Mouse (Mus musculus): Measurements from ENCODE around the gene Ubac2. TPM values are rescaled to one million over a fixed set of nuclear protein-coding genes. Genes with fewer than 3 reads are reported as not detected.

The Ubac2 gene
- polyA plus RNA-seq, 1 experiment: 1.3 TPM

DNA sequence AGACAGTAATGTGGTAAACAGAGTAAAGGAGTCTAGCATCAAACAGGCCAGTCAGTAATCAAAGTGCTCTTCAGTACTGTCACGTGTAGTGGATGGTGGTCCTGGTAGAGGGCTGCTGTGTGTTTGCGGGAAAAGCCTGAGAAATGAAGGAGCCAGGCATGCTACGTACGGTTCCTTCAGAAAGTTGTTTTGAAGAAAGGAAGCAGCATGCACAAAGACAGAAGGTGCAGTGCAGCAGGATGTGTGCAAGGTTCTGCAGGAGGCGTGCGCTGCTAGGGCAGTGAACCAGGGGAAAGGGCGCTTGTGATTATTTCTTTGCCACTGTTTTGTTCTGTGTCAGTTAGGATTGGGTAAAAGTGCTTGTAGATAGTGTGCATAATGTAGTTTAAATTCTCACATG, 2.8 kb downstream of the Ubac2 start:
- peaks cover 25% of the 10 kb centered on the region for H3K4me1 ChIP-seq (ENCODE audit: control insufficient read depth)
- no peak for TF ChIP-seq GATA1 (IDR thresholded peaks at IDR 0.05; ENCODE audit: low read length)
- no peak for TF ChIP-seq TAL1 (IDR thresholded peaks at IDR 0.05; ENCODE audit: low read length)
- no peak overlapping the region for H3K4me3 ChIP-seq (replicated peaks)
- no peaks in the 10 kb centered on the region for H3K9me3 ChIP-seq (ENCODE audit: control insufficient read depth, low read length)
- peaks cover 3% of the 10 kb centered on the region for H3K27me3 ChIP-seq (ENCODE audit: control insufficient read depth)
- peaks cover 9% of the 10 kb centered on the region for H3K36me3 ChIP-seq (ENCODE audit: control insufficient read depth)

GRCm38 (mm10) chr14:121884150-121884797, 5.9 kb downstream of the Ubac2 start:
- Histone ChIP-seq H3K4me1 (ENCODE audit: control insufficient read depth) (peaks cover 9% of the 10 kb centered on the region), H3K4me3 (replicated peaks) (no peak overlapping the region), H3K36me3 (ENCODE audit: control insufficient read depth) (peaks cover 9% of the 10 kb centered on the region), H3K9me3 (ENCODE audit: control insufficient read depth, low read length) (no peaks in the 10 kb centered on the region), H3K27me3 (ENCODE audit: control insufficient read depth) (no peaks in the 10 kb centered on the region)
- TF ChIP-seq GATA1 (IDR thresholded peaks at IDR 0.05; ENCODE audit: low read length): no peak
- no peak for TF ChIP-seq TAL1 (IDR thresholded peaks at IDR 0.05; ENCODE audit: low read length)

DNA sequence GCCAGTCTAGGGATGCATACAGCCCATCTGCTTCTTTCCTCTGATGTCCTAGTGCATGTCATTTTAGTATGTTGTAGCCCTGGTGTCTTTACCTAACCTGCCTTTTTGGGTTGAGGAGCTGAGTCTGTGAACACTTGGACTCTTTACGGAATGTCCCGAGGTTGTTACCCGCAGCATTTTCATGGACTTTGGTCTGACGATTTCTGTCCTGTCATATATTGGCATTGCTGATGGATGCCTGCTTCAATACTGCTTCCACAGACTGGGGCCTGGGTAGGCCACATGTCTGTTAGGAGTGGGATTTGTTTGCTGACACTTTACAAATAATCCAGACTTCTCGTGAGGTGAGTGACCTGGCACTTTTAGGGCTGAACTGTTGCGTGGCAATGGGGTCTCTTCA, 15.3 kb downstream of the Ubac2 start:
- no peaks in the 10 kb centered on the region for H3K9me3 ChIP-seq (ENCODE audit: control insufficient read depth, low read length)
- H3K4me3 ChIP-seq (replicated peaks): no peak overlapping the region
- H3K27me3 ChIP-seq (ENCODE audit: control insufficient read depth): no peaks in the 10 kb centered on the region
- TF ChIP-seq GATA1 (IDR thresholded peaks at IDR 0.05; ENCODE audit: low read length) (no peak), TAL1 (IDR thresholded peaks at IDR 0.05; ENCODE audit: low read length) (no peak)
- no peaks in the 10 kb centered on the region; the same call in 1 of the 2 replicates for H3K4me1 ChIP-seq (ENCODE audit: control insufficient read depth)
- H3K36me3 ChIP-seq (ENCODE audit: control insufficient read depth): peaks cover 4% of the 10 kb centered on the region

DNA sequence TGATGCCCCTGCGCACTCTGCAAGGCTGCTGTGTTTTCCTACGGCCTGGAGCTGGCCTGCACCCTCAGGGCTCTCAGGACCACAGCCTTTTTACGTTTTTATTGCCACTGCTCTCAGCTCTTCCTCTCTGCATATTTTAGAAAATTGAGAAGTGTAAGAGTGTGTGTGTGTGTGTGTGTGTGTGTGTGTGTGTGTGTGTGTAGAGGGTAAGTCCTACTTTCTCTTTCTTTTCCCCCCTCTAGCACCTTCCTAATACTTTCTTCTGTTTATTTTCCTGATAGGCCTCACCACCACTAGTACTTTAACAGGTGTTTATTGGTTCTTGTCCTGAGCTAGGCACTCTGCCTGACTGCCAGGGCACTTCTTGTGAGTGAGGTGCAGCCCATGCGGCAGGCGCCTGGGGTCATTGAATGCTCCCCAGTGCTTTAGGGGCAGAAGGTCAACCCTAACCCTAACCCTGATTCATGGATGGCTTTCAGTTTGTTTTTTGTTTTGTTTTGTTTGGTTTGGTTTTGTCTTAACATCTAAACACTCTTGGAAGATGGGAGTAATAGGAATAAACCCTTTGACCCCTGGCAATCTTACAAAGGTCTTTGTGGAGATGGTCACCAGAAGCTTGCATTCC, 16.2 kb downstream of the Ubac2 start:
- no peak for TF ChIP-seq TAL1 (IDR thresholded peaks at IDR 0.05; ENCODE audit: low read length)
- no peak for TF ChIP-seq GATA1 (IDR thresholded peaks at IDR 0.05; ENCODE audit: low read length)
- Histone ChIP-seq H3K4me1 (ENCODE audit: control insufficient read depth) (no peaks in the 10 kb centered on the region; the same call in 1 of the 2 replicates), H3K27me3 (ENCODE audit: control insufficient read depth) (no peaks in the 10 kb centered on the region), H3K36me3 (ENCODE audit: control insufficient read depth) (peaks cover 4% of the 10 kb centered on the region), H3K4me3 (replicated peaks) (no peak overlapping the region), H3K9me3 (ENCODE audit: control insufficient read depth, low read length) (no peaks in the 10 kb centered on the region)

GRCm38 (mm10) chr14:121895316-121895715, 16.9 kb downstream of the Ubac2 start:
- Histone ChIP-seq H3K27me3 (ENCODE audit: control insufficient read depth) (no peaks in the 10 kb centered on the region), H3K4me3 (replicated peaks) (no peak overlapping the region), H3K9me3 (ENCODE audit: control insufficient read depth, low read length) (no peaks in the 10 kb centered on the region), H3K4me1 (ENCODE audit: control insufficient read depth) (no peaks in the 10 kb centered on the region; the same call in 1 of the 2 replicates), H3K36me3 (ENCODE audit: control insufficient read depth) (peaks cover 3% of the 10 kb centered on the region)
- no peak for TF ChIP-seq GATA1 (IDR thresholded peaks at IDR 0.05; ENCODE audit: low read length)
- no peak for TF ChIP-seq TAL1 (IDR thresholded peaks at IDR 0.05; ENCODE audit: low read length)

GRCm38 (mm10) chr14:121896126-121897090, 18.0 kb downstream of the Ubac2 start:
- Histone ChIP-seq H3K27me3 (ENCODE audit: control insufficient read depth) (no peaks in the 10 kb centered on the region), H3K4me3 (replicated peaks) (no peak overlapping the region), H3K9me3 (ENCODE audit: control insufficient read depth, low read length) (no peaks in the 10 kb centered on the region), H3K36me3 (ENCODE audit: control insufficient read depth) (no peaks in the 10 kb centered on the region; the same call in 1 of the 2 replicates), H3K4me1 (ENCODE audit: control insufficient read depth) (no peaks in the 10 kb centered on the region; the same call in 1 of the 2 replicates)
- TF ChIP-seq GATA1 (IDR thresholded peaks at IDR 0.05; ENCODE audit: low read length) (no peak), TAL1 (IDR thresholded peaks at IDR 0.05; ENCODE audit: low read length) (no peak)

DNA sequence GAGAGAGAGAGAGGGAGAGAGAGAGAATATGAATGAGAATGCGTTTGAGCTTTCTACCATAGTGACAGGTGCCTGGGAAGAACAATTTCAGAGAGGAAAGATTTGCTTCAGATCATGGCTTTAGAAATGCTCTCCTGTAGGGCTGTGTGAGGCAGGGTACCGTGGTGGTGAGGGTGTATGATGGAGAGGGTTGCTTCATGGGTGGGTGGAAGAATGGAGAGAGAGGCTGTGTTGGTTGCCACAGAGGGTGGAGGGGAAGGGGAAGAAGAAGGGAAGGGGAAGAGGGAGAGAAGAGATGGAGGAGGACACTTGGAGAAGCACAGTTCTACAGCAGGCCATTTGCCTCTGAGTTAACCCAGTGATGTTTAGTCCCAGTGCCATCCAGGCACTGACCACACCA, 19.4 kb downstream of the Ubac2 start:
- H3K36me3 ChIP-seq (ENCODE audit: control insufficient read depth): no peaks in the 10 kb centered on the region; the same call in 1 of the 2 replicates
- no peaks in the 10 kb centered on the region for H3K9me3 ChIP-seq (ENCODE audit: control insufficient read depth, low read length)
- no peaks in the 10 kb centered on the region; the same call in 1 of the 2 replicates for H3K4me1 ChIP-seq (ENCODE audit: control insufficient read depth)
- H3K27me3 ChIP-seq (ENCODE audit: control insufficient read depth): no peaks in the 10 kb centered on the region
- no peak overlapping the region for H3K4me3 ChIP-seq (replicated peaks)
- TF ChIP-seq GATA1 (IDR thresholded peaks at IDR 0.05; ENCODE audit: low read length) (no peak), TAL1 (IDR thresholded peaks at IDR 0.05; ENCODE audit: low read length) (no peak)

GRCm38 (mm10) chr14:121898509-121898908, 20.1 kb downstream of the Ubac2 start:
- TF ChIP-seq TAL1 (IDR thresholded peaks at IDR 0.05; ENCODE audit: low read length): no peak
- no peak for TF ChIP-seq GATA1 (IDR thresholded peaks at IDR 0.05; ENCODE audit: low read length)
- H3K9me3 ChIP-seq (ENCODE audit: control insufficient read depth, low read length): no peaks in the 10 kb centered on the region
- H3K27me3 ChIP-seq (ENCODE audit: control insufficient read depth): no peaks in the 10 kb centered on the region
- no peaks in the 10 kb centered on the region; the same call in 1 of the 2 replicates for H3K36me3 ChIP-seq (ENCODE audit: control insufficient read depth)
- H3K4me1 ChIP-seq (ENCODE audit: control insufficient read depth): peaks cover 3% of the 10 kb centered on the region; the same call in 1 of the 2 replicates
- H3K4me3 ChIP-seq (replicated peaks): no peak overlapping the region
